Mouse (Mus musculus): ENCODE results near the gene Arhgef12. TPM values are rescaled to one million over a fixed set of nuclear protein-coding genes. Genes with fewer than 3 reads are reported as not detected.
A peak's percentile ranks its signal among the peaks of the same experiment; 100 is the strongest.
"Not testable (repeated sequence)": the region's sequence is repeated elsewhere in the genome, so short reads cannot be mapped to it uniquely, and the experiment has no call there.

Arhgef12 gene
- total and polyA plus RNA-seq, 3 experiments: 5.9 to 76.3 (median 53.3) TPM

GRCm38 (mm10) chr9:43130684-43131083, 23.6 kb upstream of the Arhgef12 start:
- Histone ChIP-seq H3K9me3 (replicated peaks) (no peaks in the 10 kb centered on the region), H3K36me3 (replicated peaks) (no peaks in the 10 kb centered on the region), H3K4me3 (ENCODE audit: low read depth, low read length) (0 out of 2 replicates have a peak overlapping the region, but pooled peaks have one; percentile 10), H3K4me1 (ENCODE audit: insufficient read depth, low read depth, low read length) (peaks cover 25% of the 10 kb centered on the region), H3K27me3 (ENCODE audit: insufficient read depth, low read length) (peaks cover 37% of the 10 kb centered on the region)
- DNase-seq (ENCODE audit: low spot score): no peak
- TF ChIP-seq POLR2AphosphoS5 (IDR thresholded peaks at IDR 0.05; ENCODE audit: insufficient replicate concordance, low read depth, low read length): no peak
- no peak for TF ChIP-seq GATA2 (IDR thresholded peaks at IDR 0.05; ENCODE audit: borderline replicate concordance, low read depth, low read length)
- TF ChIP-seq TAL1 (conservative IDR thresholded peaks at IDR 0.05; ENCODE audit: low read depth, low read length): no peak
- no peak for TF ChIP-seq GATA1 (IDR thresholded peaks at IDR 0.05; ENCODE audit: borderline replicate concordance, low read length)
- no peak for TF ChIP-seq CTCF (IDR thresholded peaks at IDR 0.05; ENCODE audit: low read depth, low read length)
- no peak for ATAC-seq (ENCODE audit: extremely low read depth, insufficient number of reproducible peaks, low FRiP score, poor library complexity, severe bottlenecking)

- peaks cover 25% of the 10 kb centered on the region for H3K4me1 ChIP-seq (ENCODE audit: insufficient read depth, low read depth, low read length)
- no peak overlapping the region for H3K4me3 ChIP-seq (ENCODE audit: low read depth, low read length)
- TF ChIP-seq GATA2 (IDR thresholded peaks at IDR 0.05; ENCODE audit: borderline replicate concordance, low read depth, low read length) (no peak), POLR2AphosphoS5 (IDR thresholded peaks at IDR 0.05; ENCODE audit: insufficient replicate concordance, low read depth, low read length) (no peak), TAL1 (conservative IDR thresholded peaks at IDR 0.05; ENCODE audit: low read depth, low read length) (no peak), GATA1 (IDR thresholded peaks at IDR 0.05; ENCODE audit: borderline replicate concordance, low read length) (no peak), CTCF (IDR thresholded peaks at IDR 0.05; ENCODE audit: low read depth, low read length) (no peak)
- no peaks in the 10 kb centered on the region for H3K36me3 ChIP-seq (replicated peaks)
- no peak for ATAC-seq (ENCODE audit: extremely low read depth, insufficient number of reproducible peaks, low FRiP score, poor library complexity, severe bottlenecking)
- no peak for DNase-seq (ENCODE audit: low spot score)
- peaks cover 26% of the 10 kb centered on the region for H3K27me3 ChIP-seq (ENCODE audit: insufficient read depth, low read length)
- no peaks in the 10 kb centered on the region for H3K9me3 ChIP-seq (replicated peaks)
These were observed 20.2 kb upstream of the Arhgef12 start for GRCm38 (mm10) chr9:43127101-43127787.

GRCm38 (mm10) chr9:43122379-43122778, 15.3 kb upstream of the Arhgef12 start:
- Histone ChIP-seq H3K4me1 (ENCODE audit: insufficient read depth, low read depth, low read length) (peaks cover 8% of the 10 kb centered on the region), H3K4me3 (ENCODE audit: low read depth, low read length) (no peak overlapping the region), H3K27me3 (ENCODE audit: insufficient read depth, low read length) (peaks cover 14% of the 10 kb centered on the region), H3K36me3 (replicated peaks) (no peaks in the 10 kb centered on the region), H3K9me3 (replicated peaks) (no peaks in the 10 kb centered on the region)
- ATAC-seq (ENCODE audit: extremely low read depth, insufficient number of reproducible peaks, low FRiP score, poor library complexity, severe bottlenecking) (no peak), DNase-seq (ENCODE audit: low spot score) (no peak)
- TF ChIP-seq POLR2AphosphoS5 (IDR thresholded peaks at IDR 0.05; ENCODE audit: insufficient replicate concordance, low read depth, low read length) (no peak), GATA1 (IDR thresholded peaks at IDR 0.05; ENCODE audit: borderline replicate concordance, low read length) (no peak), GATA2 (IDR thresholded peaks at IDR 0.05; ENCODE audit: borderline replicate concordance, low read depth, low read length) (no peak), TAL1 (conservative IDR thresholded peaks at IDR 0.05; ENCODE audit: low read depth, low read length) (no peak), CTCF (IDR thresholded peaks at IDR 0.05; ENCODE audit: low read depth, low read length) (no peak)

GRCm38 (mm10) chr9:43121948-43122347, 14.9 kb upstream of the Arhgef12 start:
- not testable (repeated sequence) for H3K4me3 ChIP-seq (ENCODE audit: low read depth, low read length); ATAC-seq (ENCODE audit: extremely low read depth, insufficient number of reproducible peaks, low FRiP score, poor library complexity, severe bottlenecking); H3K36me3 ChIP-seq (replicated peaks); H3K9me3 ChIP-seq (replicated peaks); DNase-seq (ENCODE audit: low spot score)
- peaks cover 10% of the 10 kb centered on the region for H3K4me1 ChIP-seq (ENCODE audit: insufficient read depth, low read depth, low read length)
- H3K27me3 ChIP-seq (ENCODE audit: insufficient read depth, low read length): peaks cover 10% of the 10 kb centered on the region

- Histone ChIP-seq H3K27me3 (ENCODE audit: insufficient read depth, low read length) (peaks cover 3% of the 10 kb centered on the region; the same call in 1 of the 2 replicates), H3K36me3 (replicated peaks) (no peaks in the 10 kb centered on the region), H3K4me1 (ENCODE audit: insufficient read depth, low read depth, low read length) (peaks cover 33% of the 10 kb centered on the region), H3K9me3 (replicated peaks) (no peaks in the 10 kb centered on the region), H3K4me3 (ENCODE audit: low read depth, low read length) (no peak overlapping the region; the same call in 1 of the 2 replicates)
- TF ChIP-seq GATA2 (IDR thresholded peaks at IDR 0.05; ENCODE audit: borderline replicate concordance, low read depth, low read length) (no peak), TAL1 (conservative IDR thresholded peaks at IDR 0.05; ENCODE audit: low read depth, low read length) (no peak), CTCF (IDR thresholded peaks at IDR 0.05; ENCODE audit: low read depth, low read length) (no peak), POLR2AphosphoS5 (IDR thresholded peaks at IDR 0.05; ENCODE audit: insufficient replicate concordance, low read depth, low read length) (no peak), GATA1 (IDR thresholded peaks at IDR 0.05; ENCODE audit: borderline replicate concordance, low read length) (no peak)
- ATAC-seq (ENCODE audit: extremely low read depth, insufficient number of reproducible peaks, low FRiP score, poor library complexity, severe bottlenecking) (no peak; the same call in 1 of the 2 replicates), DNase-seq (ENCODE audit: low spot score) (no peak)
These were observed 9.9 kb upstream of the Arhgef12 start for GRCm38 (mm10) chr9:43116997-43117336.

- Histone ChIP-seq H3K36me3 (replicated peaks) (peaks cover 3% of the 10 kb centered on the region), H3K4me1 (ENCODE audit: insufficient read depth, low read depth, low read length) (peaks cover 35% of the 10 kb centered on the region), H3K27me3 (ENCODE audit: insufficient read depth, low read length) (peaks cover 3% of the 10 kb centered on the region; the same call in 1 of the 2 replicates), H3K4me3 (ENCODE audit: low read depth, low read length) (peak within 1 kb of the TSS; percentile 72), H3K9me3 (replicated peaks) (no peaks in the 10 kb centered on the region)
- ATAC-seq (ENCODE audit: extremely low read depth, insufficient number of reproducible peaks, low FRiP score, poor library complexity, severe bottlenecking) (peak; percentile 40), DNase-seq (ENCODE audit: low spot score) (peak; percentile 75)
- TF ChIP-seq CTCF (IDR thresholded peaks at IDR 0.05; ENCODE audit: low read depth, low read length) (no peak), GATA1 (IDR thresholded peaks at IDR 0.05; ENCODE audit: borderline replicate concordance, low read length) (no peak), GATA2 (IDR thresholded peaks at IDR 0.05; ENCODE audit: borderline replicate concordance, low read depth, low read length) (no peak), TAL1 (conservative IDR thresholded peaks at IDR 0.05; ENCODE audit: low read depth, low read length) (no peak), POLR2AphosphoS5 (IDR thresholded peaks at IDR 0.05; ENCODE audit: insufficient replicate concordance, low read depth, low read length) (no peak)
These were observed 9.3 kb upstream of the Arhgef12 start, which contains the start of gene Tmem136 for GRCm38 (mm10) chr9:43116134-43116996. Tmem136 (minus strand) TSS chr9:43116570.

Data from G1E (cell line).